Mouse (Mus musculus): ENCODE measurements around the gene Gm49322.
A peak's percentile ranks its signal among the peaks of the same experiment; 100 is the strongest.

GRCm38 (mm10) chr10:80659213-80659612 lies 53.4 kb downstream of the Gm49322 start:
- TF ChIP-seq CTCF (IDR thresholded peaks at IDR 0.05; ENCODE audit: control insufficient read depth, insufficient read depth, low read length) (peak; percentile 73), POLR2A (IDR thresholded peaks at IDR 0.05; ENCODE audit: borderline replicate concordance, control insufficient read depth, low read depth, low read length) (no peak)

Measured in bone marrow, adult 2 months (tissue).